Mouse (Mus musculus) frontal cortex, postnatal 25 days (tissue): Measurements from ENCODE around the gene Btg1-ps1.
"Not testable (repeated sequence)": the region's sequence is repeated elsewhere in the genome, so short reads cannot be mapped to it uniquely, and the experiment has no call there.

Source experiments
- DNase-seq, 2 experiments: peaks; one replicate each; pipeline ENCODE4 v3.0.0; 2022; ENCODE audit warnings: low spot score in 2 of 2

Btg1-ps1 gene

GRCm38 (mm10) chrX:38018597-38018996, at the start of gene Btg1-ps1:
Gene Btg1-ps1, minus strand, starts transcription at chrX:38018815.
- not testable (repeated sequence) for DNase-seq

GRCm38 (mm10) chrX:38066175-38066574, 47.6 kb upstream of the Btg1-ps1 start, which contains the start of gene Rhox10:
Gene Rhox10, plus strand, starts transcription at chrX:38066475.
- no peak for DNase-seq

GRCm38 (mm10) chrX:38061544-38061943, 42.9 kb upstream of the Btg1-ps1 start:
- DNase-seq: no peak

DNA sequence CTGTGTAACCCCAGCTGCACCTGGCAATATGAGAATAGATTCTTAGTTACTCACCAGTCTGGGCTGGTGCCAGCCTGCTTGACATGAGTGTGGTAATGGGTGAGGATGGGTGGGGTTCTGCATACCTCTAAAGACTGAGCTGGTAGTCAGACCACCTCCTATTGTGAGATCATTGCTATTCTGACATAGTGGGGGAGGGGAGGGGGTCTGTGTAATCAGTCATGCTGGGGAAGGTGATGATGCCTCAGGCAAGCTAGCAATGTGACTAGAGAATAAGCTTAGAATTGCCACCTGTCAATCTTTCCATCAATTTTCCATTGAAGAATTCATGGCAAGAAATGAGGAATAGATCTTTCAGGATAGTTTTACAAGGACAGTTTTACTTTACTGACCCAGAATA, 24.4 kb upstream of the Btg1-ps1 start, which contains the start of gene Btg1-ps2:
Btg1-ps2 (minus strand) TSS at position 101 of the 400 bp plus-strand sequence.
- DNase-seq: not testable (repeated sequence)

GRCm38 (mm10) chrX:38039666-38040065, 21.1 kb upstream of the Btg1-ps1 start:
- DNase-seq: no peak

- no peak for DNase-seq
Observed at GRCm38 (mm10) chrX:38033841-38034240, 15.2 kb upstream of the Btg1-ps1 start.

- no peak for DNase-seq
Observed at GRCm38 (mm10) chrX:38008756-38009155, 9.9 kb downstream of the Btg1-ps1 start.
